Mouse (Mus musculus): ENCODE data around the gene Vasp. TPM values are rescaled to one million over a fixed set of nuclear protein-coding genes. Genes with fewer than 3 reads are reported as not detected.
"Not testable (repeated sequence)": the region's sequence is repeated elsewhere in the genome, so short reads cannot be mapped to it uniquely, and the experiment has no call there.

Gene Vasp
- polyA plus RNA-seq, 1 experiment from 2014 or later = 52.7 TPM

DNA sequence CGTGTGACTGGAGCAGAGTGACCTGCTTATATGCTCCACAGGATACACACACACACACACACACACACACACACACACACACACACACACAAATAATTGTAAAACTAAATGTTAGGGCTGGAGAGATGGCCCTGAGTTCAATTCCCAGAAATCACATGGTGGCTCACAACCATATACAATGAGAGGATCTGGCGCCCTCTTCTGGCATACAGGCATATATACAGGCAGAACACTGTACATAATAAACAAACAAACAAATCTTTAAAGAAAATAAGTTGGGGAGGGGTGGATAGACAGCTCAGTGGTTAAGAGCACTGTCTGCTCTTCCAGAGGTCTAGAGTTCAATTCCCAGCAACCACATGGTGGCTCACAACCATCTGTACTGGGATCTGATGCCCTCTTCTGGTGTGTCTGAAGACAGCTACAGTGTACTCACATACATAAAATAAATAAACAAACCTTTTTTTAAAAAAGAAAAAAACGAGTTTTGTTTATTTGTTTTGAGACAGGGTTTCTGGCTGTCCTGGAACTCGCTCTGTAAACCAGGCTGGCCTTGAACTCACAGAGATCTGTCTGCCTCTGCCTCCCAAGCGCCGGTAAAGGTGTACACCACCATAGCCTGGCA is 10.2 kb upstream of the Vasp start:
- not testable (repeated sequence) for H3K27ac ChIP-seq; H3K9me3 ChIP-seq (replicated peaks); H3K36me3 ChIP-seq; H3K9ac ChIP-seq
- H3K27me3 ChIP-seq = peaks cover 51% of the 10 kb centered on the region
- H3K4me1 ChIP-seq = peaks cover 16% of the 10 kb centered on the region
- H3K4me2 ChIP-seq (replicated peaks) = peak overlapping the region; percentile 79
- WGBS = 40% methylated on average over 6 of the region's 6 CpGs
- ATAC-seq (ENCODE audit: low FRiP score) = peak; percentile 4; the same call in 1 of the 2 replicates
- peak overlapping the region; percentile 78 for H3K4me3 ChIP-seq

DNA sequence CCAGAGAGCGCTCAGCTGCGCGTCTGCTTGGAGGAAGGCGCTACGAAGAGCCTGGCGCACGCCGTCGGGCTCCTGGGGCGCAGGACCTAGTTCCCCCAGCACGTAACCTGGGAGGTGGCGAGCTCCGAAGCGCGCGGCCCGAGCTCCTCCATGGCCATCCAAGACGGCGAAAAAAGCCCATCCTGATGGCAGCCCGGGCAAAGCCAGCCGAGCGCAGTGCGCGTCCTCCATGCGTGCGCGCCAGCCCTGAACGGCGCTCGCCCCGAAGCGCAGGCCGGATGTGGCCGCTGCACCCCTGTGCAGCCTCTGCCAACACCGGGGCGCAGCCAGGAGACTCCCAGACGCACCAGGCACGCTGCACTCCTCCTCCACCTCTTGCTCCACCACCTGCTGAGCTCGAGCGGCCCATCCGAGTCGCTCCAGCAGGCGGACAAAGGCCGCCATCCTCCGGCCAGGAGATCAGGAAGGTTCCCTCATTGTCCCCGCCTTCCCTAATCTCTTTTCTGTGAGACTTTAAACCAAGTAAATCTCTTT is 8.0 kb upstream of the Vasp start, which contains the start of gene Ppm1n:
TSS of gene Ppm1n (minus strand) at position 484 of the 534 bp plus-strand sequence.
- Histone ChIP-seq H3K9ac (peak within 1 kb of the TSS; percentile 27; the same call in 1 of the 2 replicates), H3K36me3 (no peaks in the 10 kb centered on the region), H3K27ac (no peak within 1 kb of the TSS), H3K27me3 (peaks cover 56% of the 10 kb centered on the region), H3K4me3 (peak within 1 kb of the TSS; percentile 31), H3K9me3 (replicated peaks) (no peaks in the 10 kb centered on the region), H3K4me1 (peaks cover 16% of the 10 kb centered on the region), H3K4me2 (replicated peaks) (peak within 1 kb of the TSS; percentile 49)
- 1% methylated on average over 46 of the region's 46 CpGs for WGBS
- no peak for ATAC-seq (ENCODE audit: low FRiP score)

DNA sequence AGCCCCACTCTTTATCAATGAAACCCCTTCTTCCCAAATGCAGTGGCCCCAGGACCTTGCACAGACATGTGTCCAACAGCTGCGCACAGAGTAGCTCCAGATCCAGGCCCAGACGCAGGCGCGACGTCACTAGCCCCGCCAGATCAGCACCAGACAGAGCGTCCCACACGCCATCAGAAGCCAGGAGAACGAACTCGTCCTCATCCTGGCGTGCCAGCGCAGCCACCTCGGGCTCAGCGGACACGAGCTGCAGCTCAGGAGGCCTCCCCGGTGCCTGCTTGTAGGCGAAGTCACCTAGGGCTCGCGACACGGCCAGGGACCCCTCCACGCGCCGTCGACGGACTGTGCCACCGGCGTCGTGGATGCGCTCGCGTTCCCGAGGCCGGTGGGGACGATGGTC is 7.4 kb upstream of the Vasp start:
- no peaks in the 10 kb centered on the region for H3K9me3 ChIP-seq (replicated peaks)
- H3K9ac ChIP-seq = no peak overlapping the region
- WGBS = 2% methylated on average over 34 of the region's 34 CpGs
- H3K4me2 ChIP-seq (replicated peaks) = peak overlapping the region; percentile 49
- H3K27ac ChIP-seq = no peak overlapping the region
- no peak for ATAC-seq (ENCODE audit: low FRiP score)
- H3K4me3 ChIP-seq = peak overlapping the region; percentile 31
- peaks cover 14% of the 10 kb centered on the region for H3K4me1 ChIP-seq
- no peaks in the 10 kb centered on the region for H3K36me3 ChIP-seq
- peaks cover 56% of the 10 kb centered on the region for H3K27me3 ChIP-seq

DNA sequence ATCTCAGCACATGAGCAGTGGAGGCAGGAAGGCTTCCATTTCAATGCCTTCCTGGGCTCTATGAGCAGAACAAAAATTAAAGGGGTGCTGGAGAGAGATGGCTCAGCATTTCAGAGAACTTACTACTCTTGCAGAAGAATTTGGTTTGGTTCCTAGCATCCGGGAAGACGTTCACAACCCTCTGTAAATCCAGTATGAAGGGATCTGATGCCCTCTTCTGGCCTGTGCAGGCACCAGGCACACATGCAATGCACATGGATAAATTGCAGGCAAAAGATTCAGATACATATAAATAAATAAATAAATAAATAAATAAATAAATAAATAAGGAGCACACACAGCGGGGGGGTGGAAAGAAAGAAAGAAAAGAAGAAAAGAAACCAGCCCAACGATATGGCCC is 4.6 kb upstream of the Vasp start:
- no peak overlapping the region for H3K27ac ChIP-seq
- no peak for ATAC-seq (ENCODE audit: low FRiP score)
- H3K27me3 ChIP-seq = peaks cover 49% of the 10 kb centered on the region
- WGBS = 60% methylated on average over 4 of the region's 4 CpGs
- H3K9me3 ChIP-seq (replicated peaks) = no peaks in the 10 kb centered on the region
- H3K9ac ChIP-seq = no peak overlapping the region
- no peaks in the 10 kb centered on the region for H3K36me3 ChIP-seq
- no peak overlapping the region for H3K4me2 ChIP-seq (replicated peaks)
- H3K4me1 ChIP-seq = peaks cover 4% of the 10 kb centered on the region
- no peak overlapping the region for H3K4me3 ChIP-seq

DNA sequence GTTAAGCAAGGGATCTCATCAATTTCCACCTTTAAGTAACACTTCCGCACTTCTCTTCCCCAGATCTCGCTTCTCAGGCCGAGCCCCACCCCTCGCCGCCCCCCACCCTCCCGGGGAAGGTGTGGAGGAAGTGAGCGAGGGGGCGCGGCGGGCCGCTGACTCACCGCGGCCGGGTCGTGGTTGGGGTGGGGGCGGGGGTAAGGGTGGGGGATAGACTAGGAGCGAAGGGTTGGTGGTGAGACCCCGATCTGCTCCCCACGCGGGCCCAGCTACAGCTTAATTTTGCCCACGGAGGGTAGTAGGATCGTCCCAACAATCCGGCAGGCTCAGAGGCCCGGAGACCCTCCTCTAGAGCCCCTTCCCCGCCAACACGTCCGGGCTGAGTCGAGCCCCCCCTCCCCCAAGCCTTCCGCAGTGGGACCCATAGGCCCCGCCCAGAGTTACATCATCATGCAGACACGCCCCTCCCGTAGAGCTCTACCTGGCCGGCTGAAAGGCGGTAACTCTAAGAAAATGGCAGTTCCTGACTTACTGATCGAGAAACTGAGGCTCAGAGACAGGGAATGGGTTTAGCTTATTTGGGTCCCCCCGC is 652 bp upstream of the Vasp start:
- H3K4me3 ChIP-seq = peak overlapping the region; percentile 97

DNA sequence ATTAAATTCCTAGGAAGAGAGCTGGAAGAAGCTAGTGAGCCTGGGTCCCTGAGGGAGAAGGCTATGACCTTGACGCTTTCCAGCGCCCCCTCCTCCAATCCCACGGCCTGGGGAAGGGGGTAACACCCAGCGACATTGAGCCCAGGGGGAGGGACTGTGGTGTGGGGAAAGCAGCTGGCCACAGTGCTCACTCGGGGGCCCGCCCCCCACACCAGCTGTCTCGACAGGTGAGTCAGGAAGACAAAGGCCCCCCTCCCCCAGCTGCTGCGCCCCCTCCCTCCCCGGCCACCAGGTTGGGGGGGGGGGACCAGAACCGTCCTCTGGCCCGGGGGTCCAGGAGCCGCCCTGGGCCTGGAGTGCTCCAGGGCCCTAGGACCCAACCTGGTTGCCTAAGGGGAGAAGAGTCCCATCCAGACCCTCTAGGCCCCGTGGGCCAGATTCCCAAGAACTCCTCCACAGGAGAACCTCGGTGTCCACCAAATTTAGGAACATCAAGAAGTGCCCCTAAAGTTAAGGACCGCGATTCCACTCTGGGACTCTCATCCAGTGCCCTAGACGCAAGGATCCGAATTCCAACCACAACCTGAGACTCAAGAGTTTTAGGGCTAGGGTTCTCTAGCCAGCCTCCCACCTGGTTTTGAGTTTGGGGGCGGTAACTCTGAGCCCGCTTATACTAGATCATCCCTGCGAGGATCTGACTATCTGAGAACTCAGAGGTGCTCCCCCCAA is 944 bp downstream of the Vasp start:
- H3K9ac ChIP-seq = peak overlapping the region; percentile 94
- peaks cover 28% of the 10 kb centered on the region for H3K4me1 ChIP-seq
- H3K4me2 ChIP-seq (replicated peaks) = peak overlapping the region; percentile 92
- peak overlapping the region; percentile 86 for H3K27ac ChIP-seq
- no peak for ATAC-seq (ENCODE audit: low FRiP score)
- no peaks in the 10 kb centered on the region for H3K36me3 ChIP-seq
- peak overlapping the region; percentile 97 for H3K4me3 ChIP-seq
- WGBS = 0% methylated on average over 15 of the region's 21 CpGs
- peaks cover 5% of the 10 kb centered on the region for H3K27me3 ChIP-seq
- H3K9me3 ChIP-seq (replicated peaks) = no peaks in the 10 kb centered on the region

More for the DNA sequence above, 652 bp upstream of the Vasp start:
- Histone ChIP-seq H3K9me3 (replicated peaks) (no peaks in the 10 kb centered on the region), H3K4me2 (replicated peaks) (peak overlapping the region; percentile 92), H3K27ac (peak overlapping the region; percentile 86), H3K9ac (peak overlapping the region; percentile 94), H3K4me1 (peaks cover 23% of the 10 kb centered on the region), H3K27me3 (peaks cover 9% of the 10 kb centered on the region), H3K36me3 (no peaks in the 10 kb centered on the region)
- WGBS = under 1% methylated on average over 35 of the region's 36 CpGs
- ATAC-seq (ENCODE audit: low FRiP score) = peak; percentile 69

DNA sequence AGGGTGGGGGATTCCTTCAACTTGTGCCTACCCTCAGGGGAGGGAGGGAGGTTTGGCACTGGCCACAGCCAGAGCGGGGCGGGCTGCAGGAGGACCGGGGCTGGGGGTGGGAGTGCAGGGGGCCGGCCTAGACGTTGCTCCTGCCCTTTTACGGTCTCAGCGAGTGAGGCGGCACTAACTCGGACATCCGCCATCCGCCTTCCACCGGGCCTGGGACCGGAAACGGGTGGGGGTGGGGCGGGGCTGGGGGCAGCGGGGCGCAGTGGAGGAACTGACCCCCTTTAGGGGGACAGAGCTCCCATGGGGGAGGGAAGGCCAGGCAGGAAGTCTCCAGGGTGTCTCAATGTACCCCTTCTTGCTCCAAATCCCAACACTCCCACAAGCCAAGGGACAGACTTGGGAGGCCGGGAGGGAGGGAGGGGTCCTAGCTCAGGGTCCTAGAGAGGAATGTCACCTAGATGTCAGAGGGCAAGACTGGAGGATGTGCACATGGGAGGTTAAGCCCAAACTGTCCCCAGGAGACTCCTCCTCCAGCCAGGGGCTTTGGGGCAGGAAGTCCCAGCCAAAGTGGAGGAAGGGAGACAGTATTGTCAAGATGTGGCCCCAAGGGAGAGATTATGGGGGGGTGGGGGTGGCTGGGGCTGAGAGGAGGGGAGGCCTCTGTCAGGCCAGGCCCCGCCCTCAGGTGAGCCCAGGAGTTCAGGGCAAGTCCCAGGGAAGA is 1.7 kb downstream of the Vasp start:
- H3K9ac ChIP-seq = peak overlapping the region; percentile 75
- H3K4me2 ChIP-seq (replicated peaks) = peak overlapping the region; percentile 92
- H3K27me3 ChIP-seq = peaks cover 3% of the 10 kb centered on the region
- H3K4me1 ChIP-seq = peaks cover 34% of the 10 kb centered on the region
- H3K27ac ChIP-seq = peak overlapping the region; percentile 48; the same call in 1 of the 2 replicates
- peaks cover 4% of the 10 kb centered on the region for H3K36me3 ChIP-seq
- H3K4me3 ChIP-seq = peak overlapping the region; percentile 97
- ATAC-seq (ENCODE audit: low FRiP score) = no peak
- H3K9me3 ChIP-seq (replicated peaks) = no peaks in the 10 kb centered on the region
- whole genome bisulfite sequencing = 0% methylated on average over 17 of the region's 19 CpGs

DNA sequence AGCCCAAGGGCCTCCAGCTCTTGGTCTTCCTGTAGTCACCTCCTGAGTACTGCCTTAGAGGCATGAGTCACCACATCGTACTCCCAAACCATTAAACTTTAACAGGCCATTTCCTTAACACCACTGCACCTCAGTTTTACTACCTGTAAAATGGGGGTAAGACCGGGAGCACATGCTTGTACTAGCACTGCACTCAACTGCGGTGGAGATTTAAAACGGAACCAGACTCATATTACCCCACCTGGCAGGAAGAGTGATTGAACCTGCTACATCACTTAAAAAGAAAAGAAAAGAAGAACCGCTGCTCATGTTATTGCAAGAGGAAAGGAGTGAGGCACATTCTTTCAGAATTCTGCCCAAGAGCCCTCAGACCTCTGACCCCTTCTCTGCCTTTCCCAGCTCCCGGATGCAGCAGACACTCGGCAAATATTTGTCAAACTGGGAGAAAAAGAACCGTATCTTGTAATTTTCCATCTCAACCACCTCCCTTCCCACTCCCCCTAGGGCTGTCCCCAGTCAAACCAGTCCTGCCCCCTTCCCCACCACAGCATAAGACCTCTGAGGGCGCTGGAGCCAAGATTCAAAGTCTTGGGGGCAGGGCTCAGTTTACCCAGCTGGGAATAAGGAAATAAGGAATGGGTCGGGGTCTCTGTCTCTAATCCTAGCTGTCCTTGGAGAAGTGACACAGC is 2.5 kb downstream of the Vasp start:
- Histone ChIP-seq H3K27ac (0 out of 2 replicates have a peak overlapping the region, but pooled peaks have one; percentile 48), H3K9me3 (replicated peaks) (no peaks in the 10 kb centered on the region), H3K4me3 (peak overlapping the region; percentile 97), H3K4me1 (peaks cover 34% of the 10 kb centered on the region), H3K4me2 (replicated peaks) (peak overlapping the region; percentile 92), H3K27me3 (no peaks in the 10 kb centered on the region; the same call in 1 of the 2 replicates), H3K36me3 (peaks cover 11% of the 10 kb centered on the region), H3K9ac (peak overlapping the region; percentile 75)
- 43% methylated on average over 10 of the region's 10 CpGs for WGBS
- no peak for ATAC-seq (ENCODE audit: low FRiP score)

DNA sequence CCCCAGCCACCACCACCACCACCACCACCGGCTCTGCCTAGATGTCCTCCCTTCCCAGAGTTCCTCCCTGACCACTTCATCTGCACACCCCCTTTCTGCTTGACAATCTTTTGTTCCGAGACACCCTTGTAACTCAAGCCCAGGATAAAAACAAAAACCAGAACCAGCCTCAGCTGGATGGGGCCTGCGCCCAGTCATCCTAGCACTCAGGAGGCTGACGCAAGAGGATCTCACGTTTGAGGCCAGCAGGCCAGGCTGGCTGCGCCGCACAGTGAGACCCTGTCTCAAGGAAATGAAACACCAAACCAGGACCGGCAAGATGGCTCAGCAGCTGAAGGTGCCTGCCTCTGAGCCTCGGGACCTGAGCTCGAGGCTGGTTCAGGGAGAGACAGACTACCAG is 4.6 kb downstream of the Vasp start:
- Histone ChIP-seq H3K4me2 (replicated peaks) (no peak overlapping the region), H3K27me3 (no peaks in the 10 kb centered on the region), H3K9ac (0 out of 2 replicates have a peak overlapping the region, but pooled peaks have one; percentile 2), H3K4me3 (no peak overlapping the region), H3K9me3 (replicated peaks) (no peaks in the 10 kb centered on the region), H3K27ac (no peak overlapping the region), H3K4me1 (peaks cover 34% of the 10 kb centered on the region), H3K36me3 (peaks cover 32% of the 10 kb centered on the region)
- no peak for ATAC-seq (ENCODE audit: low FRiP score)
- 78% methylated on average over 10 of the region's 10 CpGs for WGBS

DNA sequence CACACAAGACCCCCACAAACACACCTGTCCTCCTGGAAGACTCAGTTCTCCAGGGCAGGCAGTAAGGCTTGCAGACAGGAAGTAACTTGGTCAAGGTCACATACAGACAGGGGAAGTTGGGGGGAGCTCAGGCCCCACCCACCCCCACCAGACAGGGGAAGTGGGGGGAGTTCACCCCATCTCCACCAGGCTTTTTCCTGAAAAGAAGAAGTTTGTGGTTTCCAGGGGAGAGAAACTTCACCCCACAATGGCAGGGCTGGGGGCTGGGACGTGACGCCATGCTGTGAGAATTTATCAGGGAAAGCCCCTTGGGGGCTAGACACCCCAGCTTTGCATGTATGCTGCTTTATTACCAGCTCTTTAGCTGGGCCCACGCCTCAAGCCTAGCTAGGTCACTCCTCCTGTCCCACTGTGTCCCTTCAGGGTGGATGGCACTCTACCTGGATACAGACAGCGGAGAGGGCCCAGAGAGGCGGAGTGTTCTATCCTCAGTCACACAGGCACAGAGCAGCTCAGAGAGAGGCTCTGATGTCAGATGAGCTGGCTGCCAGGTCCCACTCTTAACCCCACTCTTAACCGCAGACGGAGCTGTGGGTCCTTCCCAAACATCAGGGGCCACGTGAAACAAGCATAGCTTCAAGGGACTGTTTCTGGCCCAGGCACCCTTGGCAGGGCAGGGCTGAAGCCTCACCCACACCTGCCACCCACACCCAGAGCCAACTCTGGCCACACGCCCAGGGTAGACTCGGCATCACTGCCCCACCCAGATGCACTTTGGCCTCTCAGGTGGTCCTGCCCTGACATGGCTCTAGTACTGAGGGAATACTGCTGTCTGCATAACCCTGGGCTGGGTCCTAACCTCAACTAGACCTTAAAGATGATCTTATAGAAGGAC is 5.4 kb downstream of the Vasp start:
- 90% methylated on average over 10 of the region's 10 CpGs for WGBS
- Histone ChIP-seq H3K36me3 (peaks cover 39% of the 10 kb centered on the region), H3K27me3 (no peaks in the 10 kb centered on the region), H3K27ac (no peak overlapping the region), H3K9me3 (replicated peaks) (no peaks in the 10 kb centered on the region), H3K4me3 (no peak overlapping the region), H3K4me2 (replicated peaks) (no peak overlapping the region), H3K4me1 (peaks cover 34% of the 10 kb centered on the region), H3K9ac (no peak overlapping the region; the same call in 1 of the 2 replicates)
- ATAC-seq (ENCODE audit: low FRiP score) = no peak

Measured in hindbrain, embryonic 12.5 days (tissue).